Mouse (Mus musculus) heart, adult 2 months (tissue): ENCODE results near the gene Zfp956.

Experiments
- CTCF ChIP-seq: fragments of 200-600 bp; IDR thresholded peaks from 2 replicates; pipeline ENCODE4 v1.8.1; 2022; ENCODE audit warnings: antibody characterized with exemption, mild to moderate bottlenecking, moderate library complexity
- EP300 ChIP-seq: fragments of 200-500 bp; IDR thresholded peaks from 2 replicates; pipeline ENCODE4 v1.6.1; 2011; ENCODE audit warnings: low read depth, low read length, control low read depth; ENCODE audit not compliant: insufficient read depth
- POLR2A ChIP-seq: fragments of 200-500 bp; IDR thresholded peaks from 2 replicates; pipeline ENCODE4 v1.6.1; 2011; ENCODE audit warnings: mild to moderate bottlenecking, low read depth, low read length, control low read depth; ENCODE audit not compliant: insufficient read depth

DNA sequence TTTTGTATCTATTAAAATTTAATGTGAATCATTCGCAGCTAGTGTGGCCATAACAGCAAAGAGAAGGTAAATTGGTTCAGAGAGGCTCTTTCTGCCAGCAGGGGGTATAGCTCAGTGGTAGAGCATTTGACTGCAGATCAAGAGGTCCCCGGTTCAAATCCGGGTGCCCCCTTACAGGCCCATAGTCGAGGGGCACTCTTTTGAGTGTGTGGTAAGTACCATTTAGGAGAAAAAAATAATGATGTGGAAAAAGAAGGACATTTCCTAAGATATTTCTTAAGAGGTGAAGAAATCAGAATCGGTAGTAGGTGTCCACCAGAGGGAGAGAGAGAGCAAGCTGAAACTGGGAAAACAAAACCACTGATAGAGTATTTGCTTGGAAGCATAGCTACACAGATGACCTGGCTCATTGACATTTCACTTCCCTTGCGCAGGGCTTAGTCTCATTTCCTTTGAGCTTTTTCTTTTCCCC lies 25.7 kb downstream of the Zfp956 start:
- TF ChIP-seq CTCF (peak; percentile 82), POLR2A (no peak), EP300 (no peak)
